In genomic region chr13:43703471-43703870, GRCm38 (mm10) we compare ENCODE assay signal across 18 mouse cellular contexts.
DNase-seq lines count a peak whose midpoint lies in the region; ATAC-seq and TF ChIP-seq lines count a peak whose summit lies in the region.
"Had no signal": no experiment of that assay in that cellular context is flagged by ENCODE, and none has a peak within 500 bp of the region (broad histone marks: within the 10 kb centered on the region; RNA-seq: fewer than 3 reads in every experiment).

No protein-coding gene starts in this region.

- H3K9me3 ChIP-seq in hindbrain, embryonic 13.5 days = no peaks in the 10 kb centered on the region
- no peaks in the 10 kb centered on the region for H3K9me3 ChIP-seq in hindbrain, embryonic 10.5 days
- H3K9me3 ChIP-seq: embryonic facial prominence, embryonic 15.5 days; heart, embryonic 10.5 days; intestine, embryonic 15.5 days had no signal

- ATAC-seq in hindbrain, embryonic 13.5 days (ENCODE audit: low FRiP score) = no peak
- ATAC-seq: activated CD4-positive, CD25-positive, alpha-beta regulatory T cell, adult 4 months; intestine, embryonic 15.5 days had no signal

- DNase-seq in cerebellum, adult 2 months = no peak
- DNase-seq in cerebellum, postnatal 25 days = no peak
- DNase-seq in hindbrain, embryonic 10.5 days (ENCODE audit: low spot score) = no peak
- DNase-seq in kidney, postnatal 4 days = peak; percentile 33 to 53
- no peak for DNase-seq in kidney, postnatal 25 days
- peak; percentile 27 for DNase-seq in brain, adult 2 months (ENCODE audit: low read depth, low spot score)
- no peak for DNase-seq in thymus, postnatal 0 days (ENCODE audit: low spot score)
- DNase-seq: adrenal gland, postnatal 25 days; heart, postnatal 36 days; lung, postnatal 10 days; thymus, postnatal 14 days had no signal

- no peaks in the 10 kb centered on the region for H3K27me3 ChIP-seq in cerebellum, adult 2 months (ENCODE audit: control insufficient read depth, insufficient read depth, low read length)
- H3K27me3 ChIP-seq in hindbrain, embryonic 13.5 days = no peaks in the 10 kb centered on the region
- H3K27me3 ChIP-seq in hindbrain, embryonic 10.5 days (ENCODE audit: insufficient read depth, poor library complexity, severe bottlenecking) = no peaks in the 10 kb centered on the region
- H3K27me3 ChIP-seq: embryonic facial prominence, embryonic 15.5 days; intestine, embryonic 15.5 days had no signal

- no peak for TF ChIP-seq CTCF in cerebellum, adult 2 months (IDR thresholded peaks at IDR 0.05; ENCODE audit: borderline replicate concordance, insufficient read depth, low read depth, low read length)

- H3K4me1 ChIP-seq in cerebellum, adult 2 months (ENCODE audit: control insufficient read depth, insufficient read depth, low read length) = peaks cover 59% of the 10 kb centered on the region
- peaks cover 9% of the 10 kb centered on the region; the same call in 1 of the 2 replicates for H3K4me1 ChIP-seq in hindbrain, embryonic 13.5 days (replicated peaks)
- H3K4me1 ChIP-seq in hindbrain, embryonic 10.5 days (replicated peaks) = 0 out of 2 replicates have a peak, but pooled peaks cover 3% of the 10 kb centered on the region
- H3K4me1 ChIP-seq: embryonic facial prominence, embryonic 15.5 days; intestine, embryonic 15.5 days had no signal

- WGBS in cerebellum, adult 2 months = 30% methylated on average over 7 of the region's 7 CpGs
- WGBS in hindbrain, embryonic 13.5 days = 49% methylated on average over 7 of the region's 7 CpGs
- 50% methylated on average over 7 of the region's 7 CpGs for WGBS in hindbrain, embryonic 10.5 days

- no peaks in the 10 kb centered on the region for H3K36me3 ChIP-seq in hindbrain, embryonic 13.5 days
- H3K36me3 ChIP-seq in hindbrain, embryonic 10.5 days = no peaks in the 10 kb centered on the region
- H3K36me3 ChIP-seq: embryonic facial prominence, embryonic 15.5 days; heart, embryonic 10.5 days; intestine, embryonic 15.5 days had no signal

- no peak overlapping the region for H3K4me2 ChIP-seq in hindbrain, embryonic 13.5 days
- H3K4me2 ChIP-seq: embryonic facial prominence, embryonic 15.5 days; intestine, embryonic 15.5 days had no signal

- no peak overlapping the region for H3K4me3 ChIP-seq in cerebellum, adult 2 months (replicated peaks; ENCODE audit: insufficient read depth, low read depth, low read length)
- no peak overlapping the region for H3K4me3 ChIP-seq in hindbrain, embryonic 13.5 days
- H3K4me3 ChIP-seq in hindbrain, embryonic 10.5 days = no peak overlapping the region
- H3K4me3 ChIP-seq: embryonic facial prominence, embryonic 15.5 days; heart, embryonic 10.5 days; intestine, embryonic 15.5 days; myocyte had no signal

- peak overlapping the region; percentile 36 for H3K27ac ChIP-seq in cerebellum, adult 2 months (ENCODE audit: insufficient read depth, low read length)
- H3K27ac ChIP-seq in hindbrain, embryonic 13.5 days = 0 out of 2 replicates have a peak overlapping the region, but pooled peaks have one; percentile 8
- no peak overlapping the region for H3K27ac ChIP-seq in hindbrain, embryonic 10.5 days
- H3K27ac ChIP-seq: embryonic facial prominence, embryonic 15.5 days; heart, embryonic 10.5 days; intestine, embryonic 15.5 days; liver, embryonic 14.5 days had no signal

- TF ChIP-seq POLR2A in cerebellum, adult 2 months (IDR thresholded peaks at IDR 0.05; ENCODE audit: borderline replicate concordance, insufficient read depth, low read length) = no peak

- H3K9ac ChIP-seq in hindbrain, embryonic 13.5 days = no peak overlapping the region
- H3K9ac ChIP-seq: embryonic facial prominence, embryonic 15.5 days; intestine, embryonic 15.5 days; liver, embryonic 14.5 days had no signal

Comparison
In these comparisons a context has a peak if more than half of its experiments do, and no peak if none do; other contexts are left out.
1. DNase-seq: peak in kidney, postnatal 4 days (2 of 2) and brain, adult 2 months (single experiment); none in cerebellum, adult 2 months (0 of 2), cerebellum, postnatal 25 days (0 of 2), hindbrain, embryonic 10.5 days (single experiment), kidney, postnatal 25 days (0 of 2) and thymus, postnatal 0 days (single experiment).